Mouse (Mus musculus) testis, adult 2 months (tissue): Measurements from ENCODE around the gene Cnih3.

ENCODE experiments used
- CTCF ChIP-seq: fragments of 200-500 bp; IDR thresholded peaks from 2 replicates; pipeline ENCODE4 v1.5.1; 2012; ENCODE audit warnings: low read depth, mild to moderate bottlenecking, inconsistent platforms, low read length, moderate library complexity; ENCODE audit not compliant: control insufficient read depth, insufficient read depth, insufficient replicate concordance
- POLR2A ChIP-seq: fragments of 200-500 bp; IDR thresholded peaks from 2 replicates; pipeline ENCODE4 v1.6.1; 2012; ENCODE audit warnings: low read depth, mild to moderate bottlenecking, inconsistent platforms, low read length, moderate library complexity; ENCODE audit not compliant: control insufficient read depth

GRCm38 (mm10) chr1:181329110-181329509 lies 23.3 kb upstream of the Cnih3 start:
- TF ChIP-seq POLR2A (no peak), CTCF (no peak)
